Mouse (Mus musculus) CH12.LX (cell line): ENCODE measurements around the gene Rfx4. TPM values are rescaled to one million over a fixed set of nuclear protein-coding genes. Genes with fewer than 3 reads are reported as not detected.

ENCODE experiments used
- DNase-seq: peaks from one replicate; pipeline ENCODE4 v3.0.0-alpha.2; 2013; ENCODE audit errors: extremely low read depth
- H3K27ac ChIP-seq: 2 replicates; pipeline ENCODE4 v1.5.1; 2012; ENCODE audit warnings: low read depth, mild to moderate bottlenecking, control low read depth, moderate library complexity; ENCODE audit not compliant: insufficient read depth
- H3K27me3 ChIP-seq: replicated peaks from 2 replicates; pipeline ENCODE3; 2012; ENCODE audit warnings: inconsistent platforms
- H3K36me3 ChIP-seq, 2 experiments: replicated peaks in 1 of 2; 2 replicates each; pipeline versions ENCODE3 to v1.6.1; 2012; ENCODE audit warnings: inconsistent platforms in 1 of 2, low read length in 1 of 2, mild to moderate bottlenecking in 1 of 2, mixed read lengths in 1 of 2, moderate library complexity in 1 of 2; ENCODE audit not compliant: control insufficient read depth in 1 of 2, insufficient read depth in 1 of 2
- H3K4me1 ChIP-seq, 2 experiments: 2 replicates each; pipeline ENCODE4 v1.6.1; 2012; ENCODE audit warnings: inconsistent platforms in 1 of 2, moderate library complexity in 1 of 2; ENCODE audit not compliant: insufficient read depth in 2 of 2, control insufficient read depth in 1 of 2
- H3K4me2 ChIP-seq: 2 replicates; pipeline ENCODE4 v1.6.1; 2012; ENCODE audit warnings: low read depth, mild to moderate bottlenecking, control low read depth; ENCODE audit not compliant: poor library complexity, insufficient read depth, severe bottlenecking
- H3K4me3 ChIP-seq, 3 experiments: fragments of 150-350 bp in 1 of 3; sonication (generic) in 1 of 3; replicated peaks in 1 of 3; 2 replicates each; pipeline versions ENCODE3 to v1.5.1; 2011 to 2012; ENCODE audit warnings: low read depth in 2 of 3, low read length in 2 of 3, mild to moderate bottlenecking in 2 of 3, moderate library complexity in 2 of 3, control low read depth in 1 of 3, improper control_type of control experiment in 1 of 3, inconsistent platforms in 1 of 3, mixed read lengths in 1 of 3; ENCODE audit not compliant: poor library complexity in 1 of 3
- H3K79me2 ChIP-seq: replicated peaks from 2 replicates; pipeline ENCODE4 v1.6.1; 2012; ENCODE audit warnings: mild to moderate bottlenecking, moderate library complexity; ENCODE audit not compliant: control insufficient read depth, poor library complexity, insufficient read depth, severe bottlenecking; ENCODE audit errors: extremely low read depth
- H3K9ac ChIP-seq: 2 replicates; pipeline ENCODE4 v1.6.1; 2012; ENCODE audit warnings: low read depth, mild to moderate bottlenecking, control low read depth, moderate library complexity; ENCODE audit not compliant: insufficient read depth
- H3K9me3 ChIP-seq: replicated peaks from 2 replicates; pipeline ENCODE3; 2012; ENCODE audit warnings: low read length, inconsistent platforms, mixed read lengths
- CHD1 ChIP-seq: IDR thresholded peaks from 2 replicates; pipeline ENCODE4 v1.6.1; 2012; ENCODE audit warnings: low read depth, low read length, improper control_type of control experiment, inconsistent platforms
- CHD2 ChIP-seq: IDR thresholded peaks from 2 replicates; pipeline ENCODE4 v1.6.1; 2011; ENCODE audit warnings: low read length, improper control_type of control experiment
- E2F4 ChIP-seq: IDR thresholded peaks from 2 replicates; pipeline ENCODE4 v1.6.1; 2011; ENCODE audit warnings: low read depth, low read length, improper control_type of control experiment; ENCODE audit not compliant: insufficient replicate concordance
- ELF1 ChIP-seq: IDR thresholded peaks from 2 replicates; pipeline ENCODE4 v1.6.1; 2014; ENCODE audit warnings: low read depth, mild to moderate bottlenecking, inconsistent platforms, low read length, improper control_type of control experiment
- EP300 ChIP-seq: IDR thresholded peaks from 2 replicates; pipeline ENCODE4 v1.6.1; 2011; ENCODE audit warnings: low read length, improper control_type of control experiment
- ETS1 ChIP-seq: conservative IDR thresholded peaks from 2 replicates; pipeline ENCODE4 v1.6.1; 2012; ENCODE audit warnings: low read depth, mild to moderate bottlenecking, inconsistent platforms, low read length, improper control_type of control experiment, moderate library complexity
- HCFC1 ChIP-seq: IDR thresholded peaks from 2 replicates; pipeline ENCODE4 v1.6.1; 2012; ENCODE audit warnings: low read depth, mild to moderate bottlenecking, inconsistent platforms, low read length, improper control_type of control experiment
- JUN ChIP-seq: IDR thresholded peaks from 2 replicates; pipeline ENCODE4 v1.6.1; 2011; ENCODE audit warnings: low read depth, mild to moderate bottlenecking, low read length, improper control_type of control experiment, moderate library complexity; ENCODE audit not compliant: insufficient read depth
- JUND ChIP-seq: conservative IDR thresholded peaks from 2 replicates; pipeline ENCODE4 v1.6.1; 2011; ENCODE audit warnings: low read depth, low read length, improper control_type of control experiment
- KAT2A ChIP-seq: IDR thresholded peaks from 2 replicates; pipeline ENCODE4 v1.6.1; 2012; ENCODE audit warnings: low read length, improper control_type of control experiment, inconsistent platforms; ENCODE audit not compliant: insufficient replicate concordance
- MAX ChIP-seq: IDR thresholded peaks from 2 replicates; pipeline ENCODE4 v1.6.1; 2011; ENCODE audit warnings: low read length, improper control_type of control experiment
- MAZ ChIP-seq: IDR thresholded peaks from 2 replicates; pipeline ENCODE4 v1.6.1; 2012; ENCODE audit warnings: low read depth, mild to moderate bottlenecking, inconsistent platforms, low read length, improper control_type of control experiment, moderate library complexity
- MXI1 ChIP-seq: IDR thresholded peaks from 2 replicates; pipeline ENCODE4 v1.6.1; 2011; ENCODE audit warnings: mild to moderate bottlenecking, low read depth, low read length, improper control_type of control experiment
- RCOR1 ChIP-seq: conservative IDR thresholded peaks from 2 replicates; pipeline ENCODE4 v1.6.1; 2012; ENCODE audit warnings: low read depth, mild to moderate bottlenecking, inconsistent platforms, low read length, improper control_type of control experiment
- SIN3A ChIP-seq: IDR thresholded peaks from 2 replicates; pipeline ENCODE4 v1.6.1; 2012; ENCODE audit warnings: low read length, improper control_type of control experiment, inconsistent platforms
- SMC3 ChIP-seq: IDR thresholded peaks from 2 replicates; pipeline ENCODE4 v1.6.1; 2011; ENCODE audit warnings: low read depth, low read length, improper control_type of control experiment
- TBP ChIP-seq: conservative IDR thresholded peaks from 2 replicates; pipeline ENCODE4 v1.6.1; 2011; ENCODE audit warnings: low read depth, low read length, improper control_type of control experiment
- TCF12 ChIP-seq: IDR thresholded peaks from 2 replicates; pipeline ENCODE4 v1.6.1; 2014; ENCODE audit warnings: low read depth, mild to moderate bottlenecking, inconsistent platforms, low read length, improper control_type of control experiment
- USF1 ChIP-seq: IDR thresholded peaks from 2 replicates; pipeline ENCODE4 v1.6.1; 2014; ENCODE audit warnings: low read depth, mild to moderate bottlenecking, inconsistent platforms, low read length, improper control_type of control experiment
- ZC3H11A ChIP-seq: IDR thresholded peaks from 2 replicates; pipeline ENCODE4 v1.6.1; 2012; ENCODE audit warnings: low read depth, mild to moderate bottlenecking, inconsistent platforms, low read length, improper control_type of control experiment
- ZKSCAN1 ChIP-seq: IDR thresholded peaks from 2 replicates; pipeline ENCODE4 v1.6.1; 2012; ENCODE audit warnings: low read depth, inconsistent platforms, low read length, improper control_type of control experiment, borderline replicate concordance
- ZMIZ1 ChIP-seq: IDR thresholded peaks from 2 replicates; pipeline ENCODE4 v1.6.1; 2012; ENCODE audit warnings: low read depth, mild to moderate bottlenecking, inconsistent platforms, low read length, improper control_type of control experiment
- ZNF384 ChIP-seq: IDR thresholded peaks from 2 replicates; pipeline ENCODE4 v1.6.1; 2012; ENCODE audit warnings: low read depth, low read length, improper control_type of control experiment, inconsistent platforms
- dilution Hi-C: fragments of 300-500 bp; cut with MboI; formaldehyde crosslinking; loops from 2 replicates; pipeline ENCODE4 v1.14.3; 2020; ENCODE audit warnings: low sequenced_read_pairs; ENCODE audit not compliant: extremely low pct_unique_long_range_greater_than_20kb, extremely low pct_ligation_motif_present
- in situ Hi-C: fragments of 300-500 bp; cut with MboI; formaldehyde crosslinking; loops from 3 replicates; pipeline ENCODE4 v1.14.3; 2019; ENCODE audit warnings: low sequenced_read_pairs, low pct_ligation_motif_present, low pct_unique_long_range_greater_than_20kb, mixed read lengths
- polyA plus RNA-seq: library from polyadenylated mRNA; unstranded; fragments of >175 nt; gene quantifications from 2 replicates; pipeline ENCODE4 v1.2.1, GENCODE M21; 2012; ENCODE audit warnings: low read depth; ENCODE audit not compliant: insufficient read length
- total RNA-seq, 2 experiments: library from RNA; depleted of rRNA; stranded (reverse); fragments of 300-350 nt in 1 of 2; fragments of >200 nt in 1 of 2; gene quantifications; 2 replicates each; pipeline ENCODE4 v1.2.3; 2012 to 2014

Rfx4 gene
- total and polyA plus RNA-seq, 3 experiments: 0.04 TPM; not detected in 2

- no peak for DNase-seq
- TF ChIP-seq SMC3: no peak
- TF ChIP-seq JUND: no peak
- no peak for TF ChIP-seq USF1
- no peak for TF ChIP-seq CHD2
- TF ChIP-seq RCOR1: no peak
- TF ChIP-seq CHD1: no peak
- no peak for TF ChIP-seq TBP
- no peak for TF ChIP-seq MAX
- no peak for TF ChIP-seq E2F4
- no peak for TF ChIP-seq HCFC1
- TF ChIP-seq ELF1: no peak
- no peak for TF ChIP-seq TCF12
- TF ChIP-seq ZC3H11A: no peak
Measured at GRCm38 (mm10) chr10:84801521-84801920, 45.7 kb downstream of the Rfx4 start.

GRCm38 (mm10) chr10:84803216-84803844 lies 47.5 kb downstream of the Rfx4 start:
- no peak overlapping the region for H3K9ac ChIP-seq
- in situ Hi-C loops (no loop called here), dilution Hi-C loops (no loop called here)
- DNase-seq: no peak
- peaks cover 2% of the 10 kb centered on the region for H3K27me3 ChIP-seq
- no peak overlapping the region for H3K4me3 ChIP-seq
- no peak for TF ChIP-seq ZMIZ1
- no peak overlapping the region for H3K27ac ChIP-seq
- H3K4me1 ChIP-seq: peaks cover 9 to 20% of the 10 kb centered on the region in 2 experiments
- no peaks in the 10 kb centered on the region for H3K36me3 ChIP-seq
- no peaks in the 10 kb centered on the region for H3K79me2 ChIP-seq
- H3K4me2 ChIP-seq: no peak overlapping the region
- H3K9me3 ChIP-seq: no peaks in the 10 kb centered on the region

More at GRCm38 (mm10) chr10:84801521-84801920, 45.7 kb downstream of the Rfx4 start:
- in situ Hi-C loops: no loop called here
- dilution Hi-C loops: no loop called here
- Histone ChIP-seq H3K9ac (no peak overlapping the region), H3K4me1 (peaks cover 9 to 20% of the 10 kb centered on the region in 2 experiments), H3K27ac (no peak overlapping the region), H3K36me3 (no peaks in the 10 kb centered on the region), H3K9me3 (no peaks in the 10 kb centered on the region), H3K27me3 (peaks cover 2% of the 10 kb centered on the region), H3K79me2 (no peaks in the 10 kb centered on the region), H3K4me2 (no peak overlapping the region), H3K4me3 (no peak overlapping the region)

GRCm38 (mm10) chr10:84805576-84805975 lies 49.7 kb downstream of the Rfx4 start:
- H3K27me3 ChIP-seq: peaks cover 2% of the 10 kb centered on the region
- dilution Hi-C loops: no loop called here

More at GRCm38 (mm10) chr10:84805576-84805975, 49.7 kb downstream of the Rfx4 start:
- Histone ChIP-seq H3K4me2 (no peak overlapping the region), H3K79me2 (no peaks in the 10 kb centered on the region), H3K4me1 (peaks cover 5 to 10% of the 10 kb centered on the region in 2 experiments), H3K36me3 (no peaks in the 10 kb centered on the region), H3K9me3 (no peaks in the 10 kb centered on the region), H3K4me3 (no peak overlapping the region), H3K9ac (no peak overlapping the region), H3K27ac (no peak overlapping the region)
- no peak for DNase-seq
- in situ Hi-C loops: no loop called here
- TF ChIP-seq MAX (no peak), EP300 (no peak), ZNF384 (no peak), ETS1 (no peak), MXI1 (no peak), ZKSCAN1 (no peak), TBP (no peak), ELF1 (no peak), JUN (no peak), MAZ (no peak), KAT2A (no peak), SIN3A (no peak), CHD2 (no peak)
